Mouse (Mus musculus) testis, adult 2 months (tissue): Measurements from ENCODE around the gene Tmigd3. TPM values are rescaled to one million over a fixed set of nuclear protein-coding genes. Genes with fewer than 3 reads are reported as not detected.
A peak's percentile ranks its signal among the peaks of the same experiment; 100 is the strongest.

Source experiments
- H3K27ac ChIP-seq: fragments of 200-500 bp; 2 replicates; pipeline ENCODE4 v1.5.1; 2012; ENCODE audit warnings: low read depth, low read length; ENCODE audit not compliant: control insufficient read depth, insufficient read depth
- H3K27me3 ChIP-seq: fragments of 200-500 bp; 2 replicates; pipeline ENCODE4 v1.6.1; 2012; ENCODE audit warnings: mild to moderate bottlenecking, low read length, moderate library complexity; ENCODE audit not compliant: control insufficient read depth, insufficient read depth
- H3K36me3 ChIP-seq: fragments of 200-500 bp; 2 replicates; pipeline ENCODE4 v1.6.1; 2012; ENCODE audit warnings: mild to moderate bottlenecking, low read length; ENCODE audit not compliant: control insufficient read depth, insufficient read depth
- H3K4me1 ChIP-seq: fragments of 200-500 bp; 2 replicates; pipeline ENCODE4 v1.6.1; 2012; ENCODE audit warnings: low read length; ENCODE audit not compliant: control insufficient read depth, insufficient read depth
- H3K4me3 ChIP-seq: fragments of 200-500 bp; 2 replicates; pipeline ENCODE4 v1.5.1; 2012; ENCODE audit warnings: low read depth, mild to moderate bottlenecking, low read length, moderate library complexity, mixed read lengths; ENCODE audit not compliant: control insufficient read depth
- CTCF ChIP-seq: fragments of 200-500 bp; IDR thresholded peaks from 2 replicates; pipeline ENCODE4 v1.5.1; 2012; ENCODE audit warnings: low read depth, mild to moderate bottlenecking, inconsistent platforms, low read length, moderate library complexity; ENCODE audit not compliant: control insufficient read depth, insufficient read depth, insufficient replicate concordance
- POLR2A ChIP-seq: fragments of 200-500 bp; IDR thresholded peaks from 2 replicates; pipeline ENCODE4 v1.6.1; 2012; ENCODE audit warnings: low read depth, mild to moderate bottlenecking, inconsistent platforms, low read length, moderate library complexity; ENCODE audit not compliant: control insufficient read depth
- polyA plus RNA-seq: library from polyadenylated mRNA; depleted of rRNA; stranded (reverse); fragments of >200 nt; gene quantifications from 2 replicates; pipeline ENCODE4 v1.2.3, GENCODE M21; 2012

Gene Tmigd3
- polyA plus RNA-seq, 1 experiment = 388 TPM

DNA sequence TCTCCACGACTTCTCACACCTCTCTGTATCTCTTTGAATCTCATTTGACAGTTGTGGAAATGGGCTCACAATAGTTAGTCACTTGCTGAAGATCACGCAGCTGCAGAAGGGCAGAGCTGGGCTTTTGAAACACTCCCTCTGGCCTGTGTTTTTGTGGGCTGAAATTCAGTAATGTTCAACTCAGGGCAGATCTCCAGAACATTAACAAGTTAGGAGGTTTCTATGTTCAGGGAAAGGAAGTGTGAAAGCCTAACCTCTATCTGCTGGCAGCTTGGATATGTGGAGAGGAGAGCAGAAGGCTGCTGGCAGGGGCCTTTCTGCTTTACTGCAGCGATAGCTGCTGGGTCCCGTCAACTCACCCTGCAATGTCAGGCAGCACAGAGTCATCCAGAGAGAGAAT is 19.5 kb downstream of the Tmigd3 start:
- TF ChIP-seq CTCF (no peak), POLR2A (no peak)
- Histone ChIP-seq H3K27ac (no peak overlapping the region), H3K36me3 (no peaks in the 10 kb centered on the region), H3K4me1 (peaks cover 9% of the 10 kb centered on the region), H3K4me3 (no peak overlapping the region), H3K27me3 (no peaks in the 10 kb centered on the region)

DNA sequence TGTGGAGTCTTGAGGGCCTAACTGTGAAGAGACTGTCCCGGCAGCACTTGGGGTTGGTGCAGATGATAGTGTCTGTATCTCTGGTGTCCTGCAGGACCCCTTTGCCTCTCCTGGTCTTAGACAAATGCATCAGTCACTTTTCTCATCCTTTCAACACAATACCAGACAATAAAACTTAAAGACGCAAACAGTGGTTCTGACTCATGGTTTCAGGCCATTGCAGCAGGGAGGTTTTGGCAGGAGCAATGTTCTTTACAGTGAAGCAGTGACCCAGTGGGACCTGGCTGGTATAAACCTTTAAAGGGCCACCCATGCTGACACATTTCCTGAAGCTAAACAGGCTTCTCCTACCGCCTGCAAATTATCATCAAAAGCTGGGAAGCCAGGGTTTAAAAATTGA is 20.4 kb downstream of the Tmigd3 start:
- TF ChIP-seq CTCF (no peak), POLR2A (no peak)
- Histone ChIP-seq H3K36me3 (no peaks in the 10 kb centered on the region), H3K4me1 (peaks cover 9% of the 10 kb centered on the region), H3K4me3 (no peak overlapping the region), H3K27ac (no peak overlapping the region), H3K27me3 (no peaks in the 10 kb centered on the region)

DNA sequence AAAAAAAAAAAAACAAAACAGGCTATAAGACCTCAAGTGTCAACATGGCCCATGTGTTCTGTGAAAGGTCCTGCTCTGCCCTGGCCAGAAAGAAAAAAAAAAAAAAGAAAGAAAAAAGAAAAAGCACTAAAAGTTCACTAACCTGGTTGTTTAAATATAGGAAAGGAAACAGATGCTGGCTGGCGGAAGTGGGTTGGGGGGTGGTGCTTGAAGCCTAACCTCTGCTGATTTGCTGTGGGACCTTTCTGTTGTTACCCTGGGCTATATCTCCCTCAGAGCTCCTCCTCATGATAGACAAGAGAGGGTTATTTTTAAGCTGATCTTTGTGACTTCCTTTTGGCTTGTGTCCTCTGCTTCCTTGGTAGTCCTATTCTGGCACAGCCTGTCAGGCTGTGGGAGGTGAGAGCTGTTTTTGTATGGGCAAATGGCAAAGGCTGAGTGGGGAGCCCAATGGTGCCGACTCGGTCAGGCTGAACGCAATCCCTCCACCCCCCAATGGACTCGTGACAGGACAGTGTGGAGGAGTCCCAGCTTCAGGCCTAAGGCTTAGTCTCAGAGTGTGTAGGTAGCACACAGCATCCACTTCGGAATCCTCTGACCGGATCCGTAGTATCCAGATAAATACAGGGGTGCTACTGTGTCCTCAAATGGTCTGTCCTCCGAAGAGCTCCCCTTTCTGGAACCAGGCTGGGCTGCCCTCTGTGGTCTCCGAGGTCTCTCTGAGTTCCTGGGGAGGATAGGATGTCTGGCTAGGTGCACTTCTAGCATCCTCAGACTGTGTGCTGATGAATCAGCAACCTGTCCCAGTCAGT is 21.3 kb downstream of the Tmigd3 start:
- H3K27ac ChIP-seq = no peak overlapping the region
- no peak overlapping the region for H3K4me3 ChIP-seq
- H3K27me3 ChIP-seq = no peaks in the 10 kb centered on the region
- H3K36me3 ChIP-seq = no peaks in the 10 kb centered on the region
- H3K4me1 ChIP-seq = peaks cover 9% of the 10 kb centered on the region
- TF ChIP-seq CTCF (no peak), POLR2A (no peak)

DNA sequence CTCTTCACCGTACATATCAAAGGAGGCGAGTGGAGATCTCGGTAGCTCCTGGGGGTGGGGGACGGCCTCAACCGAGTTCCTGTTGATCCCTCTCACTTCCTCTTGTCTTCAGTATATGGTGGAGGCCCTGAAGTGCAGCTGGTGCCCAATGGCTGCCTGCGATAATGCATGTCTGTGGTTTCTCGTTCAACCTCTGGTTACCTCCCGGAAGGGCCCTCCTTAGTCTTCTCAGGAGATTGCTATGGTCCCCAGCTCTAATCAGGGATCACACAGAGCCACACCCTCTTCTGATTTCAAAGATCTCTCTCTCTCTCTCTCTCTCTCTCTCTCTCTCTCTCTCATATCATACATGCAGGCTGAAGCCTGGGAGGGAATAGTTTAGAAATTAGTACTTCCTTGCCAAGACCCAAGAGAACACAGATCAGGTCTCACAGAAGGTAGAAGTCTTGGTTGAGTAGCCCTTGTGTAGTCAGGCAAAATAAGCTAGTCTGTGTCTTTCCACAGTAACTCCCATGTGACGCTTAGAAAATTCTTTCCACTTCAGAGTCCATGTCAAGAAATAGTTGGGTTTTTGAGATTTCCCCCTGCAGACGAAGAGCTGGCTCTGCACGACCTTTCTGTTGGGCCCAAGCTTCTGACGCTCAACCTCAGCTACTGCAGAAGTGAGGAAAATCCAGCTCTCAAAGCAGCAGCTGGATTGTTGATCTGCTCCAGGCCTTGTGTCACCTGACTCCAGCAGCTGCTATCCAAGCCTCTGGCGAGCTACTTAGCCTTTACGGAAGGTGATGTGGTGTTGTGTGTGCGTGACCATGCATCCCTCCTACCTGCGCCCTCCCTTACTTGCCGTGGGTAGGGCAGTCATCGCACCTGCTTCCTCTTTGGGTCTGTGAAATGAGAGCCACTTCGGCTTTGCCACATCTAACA is 22.1 kb downstream of the Tmigd3 start:
- Histone ChIP-seq H3K27ac (no peak overlapping the region), H3K4me3 (no peak overlapping the region), H3K27me3 (no peaks in the 10 kb centered on the region), H3K4me1 (peaks cover 9% of the 10 kb centered on the region), H3K36me3 (no peaks in the 10 kb centered on the region)
- TF ChIP-seq CTCF = no peak
- TF ChIP-seq POLR2A = no peak

DNA sequence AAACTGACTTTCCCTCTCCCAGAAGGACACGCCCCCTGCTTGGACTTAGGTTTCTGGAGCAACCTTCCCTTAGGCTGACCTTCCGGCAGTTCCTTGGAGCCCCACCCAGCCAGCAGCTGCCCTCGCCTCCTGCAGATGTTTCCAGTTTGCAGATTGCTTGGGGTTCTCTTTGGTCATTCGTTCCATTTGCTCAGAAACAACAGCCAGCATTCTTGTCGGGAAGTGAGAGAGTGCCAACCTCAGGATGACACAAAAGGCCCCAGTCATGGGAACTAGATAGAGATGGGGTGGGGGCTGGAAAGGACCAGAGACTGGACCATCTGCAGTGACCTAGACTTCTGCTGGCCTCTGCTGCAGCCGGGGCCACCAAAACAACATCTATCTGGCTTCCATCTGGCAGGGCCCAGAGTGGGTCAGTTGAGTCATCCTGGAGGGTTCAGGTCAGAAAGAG is 23.3 kb downstream of the Tmigd3 start:
- Histone ChIP-seq H3K27me3 (no peaks in the 10 kb centered on the region), H3K4me1 (peaks cover 9% of the 10 kb centered on the region), H3K36me3 (no peaks in the 10 kb centered on the region), H3K27ac (no peak overlapping the region), H3K4me3 (no peak overlapping the region)
- TF ChIP-seq POLR2A = no peak
- no peak for TF ChIP-seq CTCF

DNA sequence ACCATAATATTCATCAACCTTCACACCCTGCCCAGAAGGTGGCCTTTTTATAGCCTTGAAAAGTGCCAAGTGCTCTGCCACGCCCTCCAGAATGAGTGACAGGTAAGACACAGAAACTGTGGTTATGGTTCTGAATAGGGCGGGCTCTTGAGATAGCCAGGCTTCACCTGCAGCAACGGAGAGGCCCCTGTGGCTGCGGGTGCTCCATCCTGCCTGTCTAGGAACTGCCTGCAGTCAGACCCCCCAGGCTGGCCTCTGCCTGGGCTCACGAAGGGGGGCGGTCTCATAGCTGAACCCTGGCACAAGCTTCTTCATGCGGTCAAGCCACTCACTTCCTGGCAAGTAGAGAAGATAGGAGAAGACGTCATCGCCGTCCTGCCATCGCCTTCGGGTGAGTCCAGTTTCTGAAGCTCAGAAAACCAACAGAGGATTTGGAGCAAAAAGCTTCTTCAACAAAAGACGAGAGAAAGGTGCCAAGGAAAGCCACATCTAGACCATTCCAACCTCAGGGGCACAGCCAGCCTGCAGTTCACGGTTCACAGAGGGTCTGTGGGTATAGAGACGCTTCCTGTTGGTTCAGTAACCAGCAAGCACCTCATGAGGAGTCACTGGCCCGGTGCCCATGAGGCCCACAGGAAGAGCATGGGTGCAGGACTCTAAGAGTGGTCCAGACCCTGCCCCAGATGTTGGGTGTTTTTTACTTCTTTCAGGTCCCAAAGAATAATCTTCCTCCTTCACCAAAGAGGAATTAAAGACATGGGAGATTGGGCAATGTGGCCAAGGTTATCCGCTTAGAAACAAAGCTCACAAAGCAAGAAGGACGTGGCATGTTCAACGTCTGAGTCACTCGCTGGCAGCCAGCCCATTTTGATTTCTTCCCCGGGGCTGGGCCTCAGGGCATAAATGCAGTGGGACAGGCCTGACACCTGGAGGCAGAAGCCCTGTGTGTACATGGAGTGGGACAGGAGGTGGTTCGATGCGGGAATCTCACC is 24.2 kb downstream of the Tmigd3 start:
- no peak overlapping the region for H3K4me3 ChIP-seq
- H3K36me3 ChIP-seq = no peaks in the 10 kb centered on the region
- H3K27me3 ChIP-seq = no peaks in the 10 kb centered on the region
- TF ChIP-seq CTCF (peak; percentile 50; the same call in 1 of the 2 replicates), POLR2A (no peak)
- H3K4me1 ChIP-seq = peaks cover 9% of the 10 kb centered on the region
- no peak overlapping the region for H3K27ac ChIP-seq
